Mouse (Mus musculus) kidney, adult 11 months (tissue): ENCODE data around the gene Pdzd2.
"Not testable (repeated sequence)": the region's sequence is repeated elsewhere in the genome, so short reads cannot be mapped to it uniquely, and the experiment has no call there.

Source experiments
- DNase-seq: peaks from one replicate; pipeline ENCODE4 v3.0.0; 2022

The Pdzd2 gene

DNA sequence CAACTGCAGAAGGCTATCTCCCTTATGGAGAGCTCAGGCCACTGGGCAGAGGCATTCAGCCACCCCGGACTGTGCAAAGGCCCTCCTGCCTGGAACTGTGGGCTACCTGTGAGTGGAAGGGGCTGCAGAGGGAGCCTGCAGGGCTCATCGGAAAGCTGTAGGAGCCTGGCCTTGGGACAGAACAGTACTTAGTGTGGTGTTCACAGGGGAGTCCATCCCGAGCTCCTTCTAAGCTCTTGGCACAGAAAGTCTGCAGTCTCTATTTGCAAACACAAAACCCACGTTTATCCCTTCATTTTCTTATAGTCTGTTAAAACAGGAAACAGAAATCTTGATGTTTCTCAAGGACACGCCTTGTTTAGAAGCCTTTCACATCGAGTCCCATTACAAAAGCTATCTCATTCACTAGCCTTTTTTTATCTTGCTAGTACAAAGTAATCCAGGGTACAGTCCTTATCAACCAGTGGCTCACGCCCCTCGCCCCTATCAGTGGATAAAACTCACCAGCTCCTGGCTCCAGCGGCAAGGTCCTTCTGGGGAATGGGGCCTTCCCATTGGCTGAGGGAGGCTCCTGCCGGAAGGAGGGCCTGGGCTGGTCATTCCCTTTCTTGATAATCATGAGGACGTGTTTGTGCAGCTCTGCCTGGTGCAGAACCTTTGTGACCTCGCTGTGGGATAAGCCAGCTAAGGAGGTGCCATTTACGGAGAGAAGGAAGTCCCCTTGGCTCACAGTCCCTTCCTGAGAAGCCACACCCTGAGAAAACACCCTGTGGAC lies 372.2 kb downstream of the Pdzd2 start:
- peak; percentile 35 for DNase-seq

DNA sequence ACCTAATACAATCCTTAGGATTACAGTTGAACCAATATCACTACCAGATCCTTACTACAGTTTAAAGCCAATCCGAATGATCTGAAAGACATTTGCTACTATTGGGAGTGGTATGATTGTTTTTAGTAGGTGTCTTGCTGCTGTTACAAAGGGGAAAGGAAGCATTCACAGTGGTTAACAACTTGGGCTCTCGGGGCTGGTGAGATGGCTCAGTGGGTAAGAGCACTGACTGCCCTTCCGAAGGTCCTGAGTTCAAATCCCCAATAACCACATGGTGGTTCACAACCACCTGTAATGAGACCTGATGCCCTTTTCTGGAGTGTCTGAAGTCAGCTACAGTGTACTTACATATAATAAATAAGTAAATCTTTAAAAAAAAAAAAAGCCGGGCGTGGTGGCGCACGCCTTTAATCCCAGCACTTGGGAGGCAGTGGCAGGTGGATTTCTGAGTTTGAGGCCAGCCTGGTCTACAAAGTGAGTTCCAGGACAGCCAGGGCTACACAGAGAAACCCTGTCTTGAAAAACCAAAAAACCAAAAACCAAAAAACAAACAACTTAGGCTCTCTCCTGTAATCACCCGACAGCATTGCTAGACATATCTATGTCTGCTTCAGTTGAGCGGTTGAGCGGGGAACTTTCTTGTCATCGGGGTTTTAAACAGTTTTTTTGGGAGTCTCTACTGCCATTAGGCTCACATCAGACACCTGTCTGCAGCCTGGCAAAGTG lies 373.0 kb downstream of the Pdzd2 start:
- not testable (repeated sequence) for DNase-seq

DNA sequence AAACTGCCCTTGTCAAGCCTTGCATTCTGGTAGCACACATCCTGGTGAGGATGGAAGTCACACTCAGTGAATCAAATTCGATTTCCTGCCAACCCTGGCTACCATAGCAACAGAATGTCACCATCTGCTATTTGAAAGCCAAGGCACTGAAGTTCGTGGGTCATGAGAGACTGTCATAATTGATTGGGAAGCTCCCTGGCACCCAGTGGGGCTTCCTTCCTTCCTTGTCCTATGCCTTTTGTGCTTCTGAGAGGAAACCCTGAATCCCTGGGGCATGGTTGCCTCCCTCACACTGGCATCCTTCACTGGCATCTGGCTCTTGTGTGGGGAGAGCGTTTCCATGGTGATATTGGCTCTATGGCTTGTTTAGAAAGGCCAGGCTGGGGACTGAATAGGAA lies 373.7 kb downstream of the Pdzd2 start:
- DNase-seq: no peak

DNA sequence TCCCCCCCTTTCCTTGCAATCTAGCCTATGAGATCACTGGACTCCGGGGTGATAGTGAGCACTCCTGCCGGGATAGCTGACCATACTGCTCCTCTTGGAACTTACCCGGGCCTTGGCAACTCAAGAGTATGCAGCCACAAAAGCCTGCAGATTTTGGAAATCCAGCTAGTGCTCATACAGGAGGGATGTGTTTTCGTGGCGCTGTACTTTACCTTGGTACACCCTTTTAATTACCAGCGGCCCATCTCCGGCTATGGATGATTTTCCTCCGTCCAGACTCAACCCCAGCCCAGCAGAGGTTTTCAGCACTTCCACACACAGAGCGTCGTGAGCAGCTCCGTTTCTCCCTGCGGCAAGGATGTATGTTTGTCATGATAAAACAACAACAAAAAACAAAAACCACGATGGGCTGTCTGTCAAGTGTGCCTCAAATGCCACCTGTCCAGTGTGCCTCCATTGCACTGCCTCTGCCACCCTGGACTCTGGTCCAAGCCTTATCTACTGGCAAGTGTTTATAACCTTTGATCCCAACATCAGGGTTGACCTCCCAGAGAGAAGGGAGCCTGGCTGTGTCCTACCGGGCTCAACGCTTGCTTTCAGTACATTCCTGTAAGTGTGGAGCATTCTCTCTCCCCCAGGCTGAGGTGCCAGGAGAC lies 374.2 kb downstream of the Pdzd2 start:
- DNase-seq: no peak

DNA sequence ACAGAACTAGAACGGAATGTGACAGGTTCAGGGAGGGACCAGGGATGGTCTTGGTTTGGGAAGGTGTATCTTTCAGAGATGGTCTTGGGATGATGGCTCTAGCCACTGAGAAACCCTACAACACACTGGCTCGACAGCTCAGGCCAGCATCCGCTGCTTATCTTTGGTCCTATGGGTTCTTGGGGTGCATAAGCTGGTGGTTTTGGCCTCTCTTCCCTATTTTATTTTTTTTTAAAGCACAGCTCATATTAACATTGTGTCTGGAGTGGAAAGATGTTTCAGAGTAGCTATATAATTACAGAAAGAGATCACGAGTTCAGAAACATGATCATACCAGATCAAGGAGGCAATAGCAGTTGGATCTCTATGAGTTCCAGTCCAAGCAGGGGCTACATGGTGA lies 375.6 kb downstream of the Pdzd2 start:
- no peak for DNase-seq

DNA sequence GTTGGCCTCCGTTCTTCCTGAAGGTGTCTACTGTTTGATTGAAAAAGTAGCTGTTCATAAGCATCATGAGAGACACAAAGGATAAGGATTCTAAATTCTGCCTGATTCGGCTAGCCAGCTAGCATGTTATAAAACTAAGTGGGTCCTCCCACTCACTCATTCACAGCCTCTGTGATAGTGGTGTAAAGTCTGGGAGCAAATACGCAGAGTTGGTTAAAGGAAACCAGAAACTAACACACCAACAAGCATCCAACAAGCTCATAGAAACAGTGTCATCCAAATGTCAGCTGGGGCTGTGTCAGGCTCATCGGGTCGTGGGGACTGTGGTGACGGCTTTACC lies 377.1 kb downstream of the Pdzd2 start:
- DNase-seq: no peak

DNA sequence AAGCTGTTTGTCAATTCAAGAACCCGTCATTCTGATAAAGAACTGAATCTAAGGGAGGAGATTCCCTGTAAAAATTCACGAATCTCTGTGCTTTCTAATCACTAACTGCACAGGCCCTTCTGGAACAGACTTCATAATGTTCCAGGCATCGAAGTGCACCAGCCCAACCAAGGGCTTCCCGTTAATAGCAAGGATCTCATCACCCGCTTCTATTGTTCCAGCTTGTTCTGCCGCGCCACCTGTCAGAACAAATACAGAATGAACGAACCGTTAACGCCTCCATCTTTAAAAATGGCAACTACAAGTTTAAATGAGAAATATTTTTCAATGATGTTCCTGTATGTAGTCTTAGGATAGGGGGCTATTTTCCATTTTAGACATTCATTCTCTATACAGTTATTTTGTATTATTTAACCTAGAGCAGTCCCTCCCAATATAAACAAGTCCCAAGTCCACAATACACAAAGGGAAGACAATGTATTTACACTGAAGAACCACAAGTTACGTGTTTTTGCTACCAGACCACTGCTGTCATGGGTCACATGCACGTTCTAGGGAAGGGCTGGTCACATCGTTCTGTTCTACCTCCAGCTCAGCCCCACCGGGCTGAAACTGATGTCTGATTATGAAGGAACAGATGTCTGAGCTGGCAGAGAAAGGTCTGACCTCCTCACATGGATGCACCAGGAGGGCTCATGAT lies 377.6 kb downstream of the Pdzd2 start:
- no peak for DNase-seq

DNA sequence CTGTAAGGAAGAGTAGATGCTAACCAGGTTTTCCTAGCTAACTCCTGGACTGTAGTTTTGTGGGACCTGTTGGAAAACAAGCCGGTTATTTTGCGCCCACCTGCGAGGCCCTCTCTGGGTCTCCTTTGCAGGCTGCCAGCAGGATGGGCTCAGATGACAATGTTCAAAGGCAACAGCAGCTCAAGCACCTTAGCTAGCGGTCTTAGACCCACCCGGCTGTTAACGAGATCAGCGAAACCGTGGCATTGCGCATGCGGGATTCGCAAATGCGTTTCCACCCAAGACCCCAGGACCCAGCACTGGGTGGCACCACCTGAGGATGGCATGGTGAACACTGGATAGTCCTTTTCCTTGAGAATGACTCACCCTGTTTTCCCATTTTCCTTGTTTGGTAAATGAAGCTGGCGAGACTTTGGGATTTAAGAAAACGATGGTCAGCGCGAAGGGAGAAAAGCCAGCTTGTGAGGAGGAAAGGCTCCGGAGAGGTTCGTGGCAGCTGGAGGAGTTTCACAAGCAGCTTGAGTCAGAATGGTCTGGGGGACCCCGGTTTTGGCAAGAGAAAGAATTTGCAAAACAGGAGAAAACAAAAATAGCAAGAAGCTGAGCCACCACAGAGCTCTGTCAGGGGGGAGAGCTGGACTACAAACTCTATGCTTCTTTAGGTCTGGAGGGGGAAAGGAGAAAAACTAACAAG lies 379.1 kb downstream of the Pdzd2 start:
- no peak for DNase-seq

DNA sequence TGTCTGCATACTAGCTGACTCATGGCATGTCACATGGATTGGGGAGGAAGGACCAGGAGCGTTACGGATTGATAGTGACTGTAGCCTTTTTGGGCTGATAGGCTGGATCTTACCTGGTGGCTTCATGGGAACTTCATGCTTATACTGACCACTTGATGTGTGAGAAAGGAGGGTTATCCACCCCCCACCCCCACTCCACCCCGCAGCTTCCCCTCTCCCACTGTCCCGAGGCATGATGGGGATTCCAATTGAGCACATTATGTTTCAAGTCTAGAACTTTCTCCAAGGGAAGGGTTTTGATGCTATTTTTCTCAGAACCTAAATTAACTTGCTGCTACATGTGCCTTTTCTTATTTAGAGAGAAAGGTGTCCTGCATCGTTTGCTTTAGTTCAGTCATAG lies 381.3 kb downstream of the Pdzd2 start:
- DNase-seq: no peak

DNA sequence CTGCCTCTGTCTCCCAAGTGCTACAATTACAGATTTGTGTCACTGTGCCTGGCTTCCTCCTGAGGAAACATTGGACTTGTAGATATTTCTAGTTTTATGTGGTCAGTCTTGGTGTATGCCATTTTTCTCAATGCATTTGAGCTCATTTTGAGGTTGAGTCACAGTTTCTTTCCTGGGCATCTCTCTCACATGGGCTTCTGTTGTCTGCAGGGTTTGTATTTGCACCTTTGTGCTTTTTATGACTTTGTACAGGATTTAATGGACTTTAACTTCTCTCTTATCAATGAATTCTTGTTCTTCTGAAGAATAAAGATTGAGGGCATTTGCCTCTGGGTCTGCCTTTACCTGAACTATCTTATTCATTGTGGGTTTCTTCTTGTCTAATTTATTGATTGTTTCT lies 382.3 kb downstream of the Pdzd2 start:
- no peak for DNase-seq

DNA sequence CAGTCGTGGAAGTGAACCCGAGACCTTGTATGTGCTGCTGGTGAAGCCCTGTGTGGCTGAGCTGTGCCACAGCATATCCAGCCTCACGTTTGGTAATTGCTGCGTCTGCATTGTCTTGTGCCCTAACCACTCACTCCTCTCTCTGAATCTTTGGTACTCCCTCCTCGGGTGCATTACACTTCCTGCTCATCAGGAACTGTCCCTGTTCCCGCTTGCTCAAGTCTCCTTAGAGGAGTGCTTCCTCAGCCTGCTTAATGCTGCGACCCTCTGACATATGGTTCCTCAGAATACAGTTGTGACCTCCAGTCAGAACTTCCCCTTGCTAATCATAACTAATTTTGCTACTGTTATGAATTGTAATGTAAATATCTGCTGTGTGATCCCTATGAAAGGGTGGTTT lies 383.8 kb downstream of the Pdzd2 start:
- DNase-seq: no peak

DNA sequence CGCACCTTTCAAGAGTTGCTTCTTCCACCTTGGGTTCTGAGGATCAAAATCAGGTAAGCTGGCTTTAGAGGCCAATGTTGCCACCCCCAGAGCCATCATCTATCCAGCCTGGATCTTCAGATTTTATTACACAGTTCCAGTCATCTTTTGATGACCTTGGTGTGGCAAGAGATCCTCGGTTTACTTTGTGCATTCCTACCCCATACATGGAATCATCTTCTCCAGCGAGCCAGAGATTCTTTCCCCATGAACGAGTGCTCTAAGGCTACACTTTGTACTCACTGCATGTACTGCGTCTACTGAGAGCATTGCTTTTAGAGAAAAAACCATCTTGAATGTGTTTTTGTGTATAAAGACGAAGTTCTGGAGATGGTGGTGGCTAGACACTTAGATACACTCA lies 384.5 kb downstream of the Pdzd2 start:
- no peak for DNase-seq

DNA sequence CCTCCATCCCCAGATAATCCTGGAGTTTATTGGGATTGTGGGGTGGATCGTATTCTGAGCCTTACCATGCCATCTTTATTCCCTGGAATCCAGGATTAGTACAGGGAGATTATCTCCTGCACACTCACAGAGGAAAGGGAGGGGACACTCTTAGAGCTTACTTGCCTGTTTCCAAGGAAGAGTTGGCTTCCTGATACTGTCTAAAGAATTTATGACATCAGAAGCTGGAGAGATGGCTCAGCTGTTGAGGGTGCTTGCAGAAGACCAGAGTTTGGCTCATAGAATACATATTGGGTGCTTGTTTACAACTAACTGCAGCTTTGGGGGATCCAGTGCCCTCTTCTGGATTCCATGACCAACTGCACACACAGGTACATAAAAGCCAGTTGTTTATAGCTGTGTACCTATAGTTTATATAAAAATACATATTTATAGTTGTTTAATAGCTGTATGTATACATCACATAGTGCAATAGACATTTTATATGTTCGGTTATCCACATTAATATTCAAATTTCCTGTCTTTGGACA lies 385.4 kb downstream of the Pdzd2 start:
- DNase-seq: no peak

DNA sequence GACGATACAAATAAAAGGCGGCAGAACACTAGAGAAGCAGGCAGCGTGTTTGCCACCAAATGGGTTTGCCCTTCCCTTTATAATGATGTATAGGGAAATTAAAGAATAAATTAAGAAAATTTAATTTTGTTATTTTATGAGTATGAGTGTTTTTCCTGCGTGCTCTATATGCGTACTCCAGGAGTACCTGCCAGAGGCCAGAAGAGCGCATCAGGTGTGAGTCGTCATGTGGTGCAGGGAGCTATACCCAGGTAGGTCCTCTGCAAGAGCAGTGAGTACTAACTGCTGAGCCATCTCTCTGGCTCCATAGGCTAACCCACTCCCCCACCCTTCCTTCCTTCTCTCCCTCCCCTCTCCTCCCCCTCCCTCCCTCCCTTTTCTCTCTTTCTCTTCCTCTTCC lies 388.3 kb downstream of the Pdzd2 start:
- no peak for DNase-seq

DNA sequence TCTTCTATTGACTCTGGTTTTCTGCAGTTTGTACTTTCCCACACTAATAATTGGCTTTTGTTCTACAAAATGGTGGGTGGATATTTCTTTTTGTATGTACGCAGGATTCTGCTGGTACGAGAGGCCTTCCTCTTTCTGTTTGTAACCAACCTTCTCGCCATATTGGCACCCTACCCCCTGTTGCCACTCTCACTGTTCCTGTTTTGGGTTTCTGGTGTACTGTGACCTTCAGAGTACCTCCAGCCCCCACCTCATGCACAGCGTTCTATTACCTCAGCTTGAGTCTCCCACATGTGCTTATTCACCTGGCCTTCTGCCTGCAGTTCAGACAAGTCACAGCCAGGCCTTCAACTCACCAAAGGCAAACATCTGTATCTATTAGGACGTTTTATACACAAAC lies 389.9 kb downstream of the Pdzd2 start:
- no peak for DNase-seq

DNA sequence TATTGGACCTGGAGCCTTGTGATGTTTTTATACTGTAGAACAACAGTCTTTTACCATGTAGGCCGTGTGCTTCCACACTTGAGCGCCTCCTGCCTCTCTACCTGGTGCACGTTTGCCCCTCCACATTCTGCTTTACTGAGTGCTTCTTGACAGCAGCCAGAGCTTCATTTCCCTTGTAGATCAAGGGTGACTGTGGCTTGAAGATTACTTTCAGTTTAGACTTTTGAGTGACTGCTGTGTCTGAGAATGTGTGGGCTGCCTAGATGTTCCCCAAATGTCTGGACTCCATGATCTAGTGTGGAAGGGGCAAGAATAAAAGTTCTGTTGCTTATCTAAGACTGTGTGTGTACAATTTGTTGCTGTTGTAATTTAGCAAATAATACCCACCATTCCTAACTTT lies 390.8 kb downstream of the Pdzd2 start:
- no peak for DNase-seq

DNA sequence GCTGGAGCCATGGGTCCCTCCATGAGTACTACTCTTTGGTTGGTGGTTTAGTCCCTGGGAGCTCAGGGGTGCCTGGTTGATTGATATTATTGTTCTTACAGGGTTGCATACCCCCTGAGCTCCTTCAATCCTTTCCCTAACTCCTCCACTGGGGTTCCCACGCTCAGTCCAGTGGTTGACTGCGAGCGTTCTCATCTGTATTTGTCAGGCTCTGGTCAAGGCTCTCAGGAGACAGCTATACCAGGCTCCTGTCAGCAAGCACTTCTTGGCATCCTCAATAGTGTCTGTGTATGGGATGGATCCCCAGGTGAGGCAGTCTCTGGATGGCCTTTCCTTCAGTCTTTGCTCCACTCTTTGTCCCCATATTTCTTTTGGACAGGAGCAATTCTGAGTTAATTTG lies 392.8 kb downstream of the Pdzd2 start:
- no peak for DNase-seq

DNA sequence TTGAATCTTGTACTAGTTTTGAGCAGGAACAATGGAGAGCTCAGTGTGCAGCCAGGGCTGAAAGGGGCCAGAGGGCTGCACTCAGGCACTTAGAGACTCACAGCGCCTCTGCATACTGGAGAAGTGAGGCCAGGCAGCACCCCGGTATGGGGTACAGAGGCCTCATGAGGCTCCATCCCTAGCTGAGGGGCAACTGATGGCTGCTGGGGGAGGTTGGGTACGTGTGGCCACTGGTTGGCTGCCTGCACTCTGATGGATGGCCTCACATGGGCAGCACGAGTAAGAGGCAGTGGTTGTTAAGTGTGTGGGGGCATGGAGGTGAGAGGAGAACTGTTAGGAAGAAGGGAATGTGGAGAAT lies 398.3 kb downstream of the Pdzd2 start:
- DNase-seq: no peak

DNA sequence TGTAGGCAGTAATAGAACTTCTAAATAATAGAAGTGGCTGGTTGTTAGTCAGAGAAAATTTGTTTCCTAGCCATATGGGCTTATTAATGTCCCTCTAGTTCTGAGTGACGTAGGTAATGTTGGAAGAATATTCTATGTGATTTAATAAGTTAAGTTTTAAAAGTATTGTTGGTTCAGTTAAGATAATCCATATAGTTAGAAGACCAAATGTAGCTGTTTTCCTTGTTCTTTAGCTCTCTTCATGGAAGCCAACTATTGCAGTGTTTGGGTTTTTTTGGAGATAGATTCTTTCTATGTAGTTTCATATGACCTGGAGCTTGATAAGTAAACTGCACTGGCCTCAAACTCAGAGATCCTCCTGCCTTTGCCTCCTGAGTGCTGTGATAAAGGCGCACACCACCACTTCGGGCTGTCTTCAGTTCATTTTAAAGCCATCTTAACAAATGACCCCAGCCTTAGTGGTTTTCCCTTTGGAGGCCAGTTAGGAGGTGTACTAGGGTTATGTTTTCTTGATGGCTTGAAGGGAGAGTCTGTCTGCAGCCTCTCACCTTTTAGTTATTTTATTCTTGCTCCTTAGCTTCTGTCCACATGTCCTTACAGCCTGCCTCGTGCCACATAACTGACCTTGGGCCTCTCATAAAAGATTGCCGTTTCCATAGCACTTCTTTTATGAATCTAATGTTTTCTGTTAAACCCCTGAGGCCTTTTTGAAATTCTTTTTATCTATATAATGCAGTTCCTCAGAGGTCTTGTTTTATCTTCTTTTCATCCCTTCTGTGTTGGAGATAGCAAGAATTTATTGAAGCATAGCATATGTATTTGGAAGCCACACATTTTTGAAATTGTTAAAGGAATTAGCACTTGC lies 399.0 kb downstream of the Pdzd2 start:
- no peak for DNase-seq

DNA sequence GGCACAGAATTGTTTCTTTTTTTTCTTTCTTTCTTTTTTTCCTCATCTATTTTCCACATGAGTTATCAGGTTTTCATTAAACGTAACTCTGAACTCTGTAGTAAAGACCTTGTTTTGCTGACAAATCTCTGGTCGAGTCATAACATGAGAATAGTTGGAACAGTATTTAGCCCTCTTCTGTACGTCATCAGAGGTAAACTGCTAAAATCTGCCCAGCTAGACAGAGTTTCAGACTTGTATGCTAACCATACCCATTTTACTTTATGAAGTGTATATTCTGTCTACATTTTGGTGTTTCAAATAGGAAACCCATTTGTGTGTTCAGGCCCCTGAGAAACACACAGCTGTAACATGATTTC lies 402.0 kb downstream of the Pdzd2 start:
- DNase-seq: no peak

DNA sequence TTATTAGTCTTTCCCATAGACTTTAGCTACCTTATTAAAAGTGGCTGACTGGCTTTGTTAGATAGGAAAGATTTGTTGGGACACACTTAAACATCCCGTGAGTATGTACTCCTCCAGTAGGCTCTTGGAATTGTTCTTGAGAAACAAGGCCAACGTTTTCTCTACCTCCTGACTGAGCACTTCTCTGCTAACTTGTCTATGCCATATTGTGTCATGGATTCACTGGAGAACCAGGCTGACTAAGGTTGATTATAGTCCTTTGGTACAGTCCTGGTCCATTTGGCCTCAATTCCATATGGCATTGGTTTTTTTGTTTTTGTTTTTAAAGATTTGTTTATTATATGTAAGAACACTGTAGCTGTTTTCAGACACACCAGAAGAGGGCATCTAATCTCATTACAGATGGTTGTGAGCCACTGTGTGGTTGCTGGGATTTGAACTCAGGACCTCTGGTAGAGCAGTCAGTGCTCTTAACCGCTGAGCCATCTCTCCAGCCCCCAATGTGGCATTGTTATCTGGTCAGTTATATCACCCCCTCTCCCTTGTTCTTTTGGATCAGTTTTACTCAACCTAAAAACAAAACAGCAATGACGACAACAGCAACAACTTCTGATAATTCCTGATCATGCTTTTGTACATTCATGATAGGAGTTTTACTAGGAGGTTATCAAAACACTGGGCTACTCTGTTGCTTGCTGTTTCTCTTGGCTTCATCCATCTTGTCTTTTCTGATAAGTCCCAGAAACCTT lies 402.5 kb downstream of the Pdzd2 start:
- no peak for DNase-seq
